Mouse (Mus musculus): ENCODE data around the gene Lpin2. TPM values are rescaled to one million over a fixed set of nuclear protein-coding genes. Genes with fewer than 3 reads are reported as not detected.

The Lpin2 gene
- 100 to 1,000 TPM; 103 to 118 TPM for total RNA-seq (2021)

GRCm38 (mm10) chr17:71182211-71182721 is at the start of gene Lpin2:
Lpin2 (plus strand) TSS chr17:71182560.
- DNase-seq = no peak

- no peak for DNase-seq
These were observed 49.4 kb upstream of the Lpin2 start for GRCm38 (mm10) chr17:71132856-71133439.

- no peak for DNase-seq
These were observed 47.9 kb upstream of the Lpin2 start for GRCm38 (mm10) chr17:71134441-71134955.

- no peak for DNase-seq
These were observed 47.3 kb upstream of the Lpin2 start for GRCm38 (mm10) chr17:71135108-71135507.

- no peak for DNase-seq
These were observed 46.5 kb upstream of the Lpin2 start for GRCm38 (mm10) chr17:71135866-71136265.

- DNase-seq = no peak
These were observed 45.7 kb upstream of the Lpin2 start for GRCm38 (mm10) chr17:71136384-71137333.

GRCm38 (mm10) chr17:71137334-71137721 is 45.0 kb upstream of the Lpin2 start:
- DNase-seq = no peak

- DNase-seq = no peak
These were observed 40.3 kb upstream of the Lpin2 start for GRCm38 (mm10) chr17:71142068-71142467.

GRCm38 (mm10) chr17:71143155-71143554 is 39.2 kb upstream of the Lpin2 start:
- no peak for DNase-seq

- no peak for DNase-seq
These were observed 37.8 kb upstream of the Lpin2 start for GRCm38 (mm10) chr17:71144322-71145116.

GRCm38 (mm10) chr17:71145248-71145961 is 37.0 kb upstream of the Lpin2 start:
- DNase-seq = no peak

- no peak for DNase-seq
These were observed 29.0 kb upstream of the Lpin2 start for GRCm38 (mm10) chr17:71153356-71153755.

- no peak for DNase-seq
These were observed 27.1 kb upstream of the Lpin2 start for GRCm38 (mm10) chr17:71155271-71155670.

GRCm38 (mm10) chr17:71159152-71159567 is 23.2 kb upstream of the Lpin2 start:
- no peak for DNase-seq

GRCm38 (mm10) chr17:71159720-71160119 is 22.6 kb upstream of the Lpin2 start:
- no peak for DNase-seq

GRCm38 (mm10) chr17:71160244-71160995 is 21.9 kb upstream of the Lpin2 start:
- no peak for DNase-seq

- DNase-seq = peak; percentile 33 to 41
These were observed 17.4 kb upstream of the Lpin2 start for GRCm38 (mm10) chr17:71164991-71165390.

- no peak for DNase-seq
These were observed 14.1 kb upstream of the Lpin2 start for GRCm38 (mm10) chr17:71168205-71168815.

- no peak for DNase-seq
These were observed 13.5 kb upstream of the Lpin2 start for GRCm38 (mm10) chr17:71168846-71169245.

GRCm38 (mm10) chr17:71169639-71170038 is 12.7 kb upstream of the Lpin2 start:
- no peak for DNase-seq

GRCm38 (mm10) chr17:71171161-71171560 is 11.2 kb upstream of the Lpin2 start:
- DNase-seq = no peak
